Mouse (Mus musculus) limb, embryonic 13.5 days (tissue): ENCODE measurements around the gene Gucy1b1. TPM values are rescaled to one million over a fixed set of nuclear protein-coding genes. Genes with fewer than 3 reads are reported as not detected.
A peak's percentile ranks its signal among the peaks of the same experiment; 100 is the strongest.

ENCODE experiments used
- ATAC-seq: fragments of 200-750 bp; cut with Nextera tagmentation; 2 replicates; pipeline ENCODE4 v1.8.0; 2017; ENCODE audit warnings: low read depth, moderate number of reproducible peaks, moderate TSS enrichment; ENCODE audit not compliant: low FRiP score
- H3K27ac ChIP-seq: fragments of 300-500 bp; sonication (generic); 2 replicates; pipeline ENCODE4 v1.5.1; 2015; ENCODE audit warnings: inconsistent platforms, mild to moderate bottlenecking, moderate library complexity
- H3K27me3 ChIP-seq: fragments of 300-500 bp; sonication (generic); 2 replicates; pipeline ENCODE4 v1.6.1; 2015; ENCODE audit warnings: mild to moderate bottlenecking, inconsistent platforms
- H3K36me3 ChIP-seq: fragments of 300-500 bp; sonication (generic); 2 replicates; pipeline ENCODE4 v1.6.1; 2015; ENCODE audit warnings: inconsistent platforms, mild to moderate bottlenecking, moderate library complexity
- H3K4me1 ChIP-seq: fragments of 300-500 bp; sonication (generic); 2 replicates; pipeline ENCODE4 v1.6.1; 2015; ENCODE audit warnings: inconsistent platforms
- H3K4me2 ChIP-seq: fragments of 300-500 bp; sonication (generic); replicated peaks from 2 replicates; pipeline ENCODE4 v1.6.1; 2015; ENCODE audit warnings: inconsistent platforms, mild to moderate bottlenecking, moderate library complexity
- H3K4me3 ChIP-seq: fragments of 300-500 bp; sonication (generic); 2 replicates; pipeline ENCODE4 v1.5.1; 2015; ENCODE audit warnings: moderate library complexity, mild to moderate bottlenecking, inconsistent platforms
- H3K9ac ChIP-seq: fragments of 300-500 bp; sonication (generic); 2 replicates; pipeline ENCODE4 v1.6.1; 2015; ENCODE audit warnings: mild to moderate bottlenecking, inconsistent platforms
- H3K9me3 ChIP-seq: fragments of 300-500 bp; sonication (generic); 2 replicates; pipeline ENCODE4 v1.6.1; 2016; ENCODE audit warnings: inconsistent platforms
- WGBS: fragments of 180-500 bp; shearing (Covaris S2); methylation state at CpG from one replicate; pipeline ENCODE4 v1.1.7; 2015; 5-methylcytosine and 5-hydroxymethylcytosine counted together
- polyA plus RNA-seq: library from polyadenylated mRNA; unstranded; fragments of >200 nt; fragmentation: Nextera tagmentation; extraction: Ambion mirVana; gene quantifications from 2 replicates; pipeline ENCODE4 v1.2.1, GENCODE M21; 2015

Gene Gucy1b1
- polyA plus RNA-seq, 1 experiment from 2014 or later = 6.0 TPM

- no peaks in the 10 kb centered on the region for H3K36me3 ChIP-seq
- no peak overlapping the region for H3K4me3 ChIP-seq
- peaks cover 25% of the 10 kb centered on the region for H3K4me1 ChIP-seq
- WGBS = 40% methylated on average over 5 of the region's 5 CpGs
- no peak overlapping the region for H3K4me2 ChIP-seq
- no peaks in the 10 kb centered on the region for H3K27me3 ChIP-seq
- H3K9ac ChIP-seq = no peak overlapping the region
- no peaks in the 10 kb centered on the region for H3K9me3 ChIP-seq
- no peak overlapping the region for H3K27ac ChIP-seq
- ATAC-seq = no peak
Measured at GRCm38 (mm10) chr3:82054283-82054974, 20.1 kb downstream of the Gucy1b1 start.

GRCm38 (mm10) chr3:82052029-82052428 lies 22.5 kb downstream of the Gucy1b1 start:
- no peak for ATAC-seq
- WGBS = 54% methylated on average over 2 of the region's 2 CpGs
- H3K4me3 ChIP-seq = no peak overlapping the region
- H3K9me3 ChIP-seq = no peaks in the 10 kb centered on the region
- no peak overlapping the region for H3K9ac ChIP-seq
- peaks cover 37% of the 10 kb centered on the region for H3K4me1 ChIP-seq
- no peaks in the 10 kb centered on the region for H3K27me3 ChIP-seq
- H3K4me2 ChIP-seq = no peak overlapping the region
- no peak overlapping the region for H3K27ac ChIP-seq
- H3K36me3 ChIP-seq = no peaks in the 10 kb centered on the region

GRCm38 (mm10) chr3:82051468-82051867 lies 23.0 kb downstream of the Gucy1b1 start:
- no peaks in the 10 kb centered on the region for H3K9me3 ChIP-seq
- no peak overlapping the region for H3K9ac ChIP-seq
- no peak overlapping the region for H3K4me2 ChIP-seq
- H3K4me1 ChIP-seq = peaks cover 37% of the 10 kb centered on the region
- no peaks in the 10 kb centered on the region for H3K36me3 ChIP-seq
- H3K27ac ChIP-seq = no peak overlapping the region
- H3K27me3 ChIP-seq = no peaks in the 10 kb centered on the region
- no peak overlapping the region for H3K4me3 ChIP-seq
- peak; percentile 81 for ATAC-seq

GRCm38 (mm10) chr3:82048681-82049080 lies 25.8 kb downstream of the Gucy1b1 start:
- peaks cover 30% of the 10 kb centered on the region for H3K4me1 ChIP-seq
- H3K9ac ChIP-seq = no peak overlapping the region
- H3K4me2 ChIP-seq = peak overlapping the region; percentile 44
- H3K36me3 ChIP-seq = no peaks in the 10 kb centered on the region
- H3K9me3 ChIP-seq = no peaks in the 10 kb centered on the region
- 49% methylated on average over 7 of the region's 7 CpGs for WGBS
- no peaks in the 10 kb centered on the region for H3K27me3 ChIP-seq
- peak; percentile 42; the same call in 1 of the 2 replicates for ATAC-seq
- H3K4me3 ChIP-seq = peak overlapping the region; percentile 5; the same call in 1 of the 2 replicates
- H3K27ac ChIP-seq = peak overlapping the region; percentile 39; the same call in 1 of the 2 replicates

GRCm38 (mm10) chr3:82048078-82048477 lies 26.4 kb downstream of the Gucy1b1 start:
- H3K9ac ChIP-seq = no peak overlapping the region
- no peak overlapping the region for H3K4me2 ChIP-seq
- no peak for ATAC-seq
- peaks cover 30% of the 10 kb centered on the region for H3K4me1 ChIP-seq
- 63% methylated on average over 4 of the region's 4 CpGs for WGBS
- H3K4me3 ChIP-seq = no peak overlapping the region
- no peaks in the 10 kb centered on the region for H3K27me3 ChIP-seq
- no peak overlapping the region for H3K27ac ChIP-seq
- H3K9me3 ChIP-seq = no peaks in the 10 kb centered on the region
- H3K36me3 ChIP-seq = no peaks in the 10 kb centered on the region

GRCm38 (mm10) chr3:82047100-82047753 lies 27.3 kb downstream of the Gucy1b1 start:
- no peaks in the 10 kb centered on the region for H3K36me3 ChIP-seq
- H3K9ac ChIP-seq = no peak overlapping the region
- H3K27ac ChIP-seq = no peak overlapping the region
- H3K9me3 ChIP-seq = no peaks in the 10 kb centered on the region
- 27% methylated on average over 8 of the region's 8 CpGs for WGBS
- no peak overlapping the region for H3K4me3 ChIP-seq
- no peak for ATAC-seq
- no peak overlapping the region for H3K4me2 ChIP-seq
- H3K27me3 ChIP-seq = no peaks in the 10 kb centered on the region
- H3K4me1 ChIP-seq = peaks cover 26% of the 10 kb centered on the region

- WGBS = 86% methylated on average over 8 of the region's 8 CpGs
- H3K9ac ChIP-seq = no peak overlapping the region
- no peak overlapping the region for H3K4me2 ChIP-seq
- ATAC-seq = no peak
- H3K4me3 ChIP-seq = no peak overlapping the region
- H3K27ac ChIP-seq = no peak overlapping the region
- no peaks in the 10 kb centered on the region for H3K9me3 ChIP-seq
- H3K27me3 ChIP-seq = no peaks in the 10 kb centered on the region
- H3K36me3 ChIP-seq = no peaks in the 10 kb centered on the region
- H3K4me1 ChIP-seq = peaks cover 18% of the 10 kb centered on the region
Measured at GRCm38 (mm10) chr3:82046087-82046486, 28.4 kb downstream of the Gucy1b1 start.

GRCm38 (mm10) chr3:82044902-82045301 lies 29.6 kb downstream of the Gucy1b1 start:
- peaks cover 18% of the 10 kb centered on the region for H3K4me1 ChIP-seq
- no peak overlapping the region for H3K4me2 ChIP-seq
- H3K36me3 ChIP-seq = no peaks in the 10 kb centered on the region
- no peak overlapping the region for H3K27ac ChIP-seq
- H3K4me3 ChIP-seq = no peak overlapping the region
- no peaks in the 10 kb centered on the region for H3K27me3 ChIP-seq
- 67% methylated on average over 5 of the region's 5 CpGs for WGBS
- no peaks in the 10 kb centered on the region for H3K9me3 ChIP-seq
- ATAC-seq = no peak
- H3K9ac ChIP-seq = no peak overlapping the region

- no peak overlapping the region for H3K9ac ChIP-seq
- no peak overlapping the region for H3K4me2 ChIP-seq
- H3K9me3 ChIP-seq = no peaks in the 10 kb centered on the region
- H3K4me3 ChIP-seq = no peak overlapping the region
- 57% methylated on average over 6 of the region's 6 CpGs for WGBS
- H3K36me3 ChIP-seq = no peaks in the 10 kb centered on the region
- H3K4me1 ChIP-seq = peaks cover 9% of the 10 kb centered on the region
- no peak overlapping the region for H3K27ac ChIP-seq
- no peak for ATAC-seq
- H3K27me3 ChIP-seq = 0 out of 2 replicates have a peak, but pooled peaks cover 3% of the 10 kb centered on the region
Measured at GRCm38 (mm10) chr3:82043676-82044075, 30.8 kb downstream of the Gucy1b1 start.

GRCm38 (mm10) chr3:82036262-82037044 lies 38.0 kb downstream of the Gucy1b1 start:
- 76% methylated on average over 2 of the region's 2 CpGs for WGBS
- H3K27ac ChIP-seq = no peak overlapping the region
- no peak overlapping the region for H3K4me3 ChIP-seq
- no peak overlapping the region for H3K9ac ChIP-seq
- H3K27me3 ChIP-seq = 0 out of 2 replicates have a peak, but pooled peaks cover 3% of the 10 kb centered on the region
- no peaks in the 10 kb centered on the region for H3K4me1 ChIP-seq
- no peaks in the 10 kb centered on the region for H3K36me3 ChIP-seq
- no peak overlapping the region for H3K4me2 ChIP-seq
- no peak for ATAC-seq
- no peaks in the 10 kb centered on the region for H3K9me3 ChIP-seq

GRCm38 (mm10) chr3:82030008-82030748 lies 44.3 kb downstream of the Gucy1b1 start:
- no peak overlapping the region for H3K9ac ChIP-seq
- H3K4me1 ChIP-seq = no peaks in the 10 kb centered on the region
- ATAC-seq = no peak
- no peak overlapping the region for H3K4me3 ChIP-seq
- no peak overlapping the region for H3K27ac ChIP-seq
- no peaks in the 10 kb centered on the region for H3K36me3 ChIP-seq
- H3K27me3 ChIP-seq = no peaks in the 10 kb centered on the region
- H3K9me3 ChIP-seq = no peaks in the 10 kb centered on the region
- 86% methylated on average over 1 of the region's 1 CpGs for WGBS
- no peak overlapping the region for H3K4me2 ChIP-seq
